Mouse (Mus musculus) fat pad, adult 2 months (tissue): ENCODE data around the gene Maco1.

Experiments
- DNase-seq: peaks from one replicate; pipeline ENCODE4 v3.0.0-alpha.2; 2011; ENCODE audit warnings: low read depth, low spot score; ENCODE audit errors: extremely low read depth

Maco1 gene

GRCm38 (mm10) chr4:134753516-134754261 lies 99.5 kb downstream of the Maco1 start:
- no peak for DNase-seq

- no peak for DNase-seq
These were observed 100.2 kb downstream of the Maco1 start for GRCm38 (mm10) chr4:134752911-134753426.
